Mouse (Mus musculus) ES-E14 (cell line): Measurements from ENCODE around the gene Xrcc2.

Source experiments
- CHD2 ChIP-seq: IDR thresholded peaks from 2 replicates; pipeline ENCODE4 v1.6.1; 2014; ENCODE audit warnings: mild to moderate bottlenecking, low read depth, low read length, inconsistent platforms
- HCFC1 ChIP-seq: IDR thresholded peaks from 2 replicates; pipeline ENCODE4 v1.6.1; 2012; ENCODE audit warnings: low read length, inconsistent platforms, borderline replicate concordance; ENCODE audit not compliant: insufficient read depth
- MAFK ChIP-seq: IDR thresholded peaks from 2 replicates; pipeline ENCODE4 v1.6.1; 2014; ENCODE audit warnings: mild to moderate bottlenecking, low read depth, low read length, inconsistent platforms; ENCODE audit not compliant: insufficient read depth
- ZC3H11A ChIP-seq: IDR thresholded peaks from 2 replicates; pipeline ENCODE4 v1.6.1; 2012; ENCODE audit warnings: low read depth, mild to moderate bottlenecking, inconsistent platforms, low read length, borderline replicate concordance
- ZNF384 ChIP-seq: IDR thresholded peaks from 2 replicates; pipeline ENCODE4 v1.6.1; 2012; ENCODE audit warnings: low read depth, low read length, inconsistent platforms

- TF ChIP-seq HCFC1, result no peak
- no peak for TF ChIP-seq CHD2
- no peak for TF ChIP-seq ZC3H11A
- TF ChIP-seq MAFK, result peak; percentile 61; the same call in 1 of the 2 replicates
- TF ChIP-seq ZNF384, result no peak
These were observed 37.3 kb downstream of the Xrcc2 start for GRCm38 (mm10) chr5:25668306-25668705.
